Mouse (Mus musculus) left cerebral cortex, adult 2 months (tissue): ENCODE data around the gene Defb46. TPM values are rescaled to one million over a fixed set of nuclear protein-coding genes. Genes with fewer than 3 reads are reported as not detected.

Experiments
- DNase-seq, 2 experiments: peaks; one replicate each; pipeline ENCODE4 v3.0.0; 2021 to 2022; ENCODE audit warnings: low spot score in 2 of 2, mixed read lengths in 1 of 2; ENCODE audit errors: extremely low spot score in 1 of 2
- H3K27ac ChIP-seq: fragments of 200-600 bp; 2 replicates; pipeline ENCODE4 v1.8.1; 2022
- H3K4me3 ChIP-seq: fragments of 200-600 bp; 2 replicates; pipeline ENCODE4 v1.8.1; 2022
- CTCF ChIP-seq: fragments of 200-600 bp; IDR thresholded peaks from 2 replicates; pipeline ENCODE4 v1.8.1; 2022; ENCODE audit warnings: antibody characterized with exemption, mild to moderate bottlenecking, moderate library complexity
- intact Hi-C: fragments of 180-260 bp; cut with DNase I; formaldehyde crosslinking; loops from one replicate; pipeline ENCODE4 v1.15.1; 2025
- long read RNA-seq, 2 experiments: library from polyadenylated mRNA; stranded (forward); transcript quantifications; one replicate each; pipeline ENCODE4 v2.0.0; 2021; ENCODE audit warnings: borderline mapping rate in 2 of 2
- total RNA-seq, 2 experiments: library from RNA; stranded (reverse); gene quantifications; 2 replicates each; pipeline ENCODE4 v1.2.3; 2021

Defb46 gene
- total RNA-seq, result not detected
- long read RNA-seq, experiment 1, result 0 reads
- long read RNA-seq, experiment 2, result 0 reads

- intact Hi-C loops, result no loop called here
- Histone ChIP-seq H3K4me3 (no peak within 1 kb of the TSS), H3K27ac (no peak within 1 kb of the TSS)
- TF ChIP-seq CTCF, result no peak
- no peak for DNase-seq
Measured at GRCm38 (mm10) chr8:19239616-19240015, at the start of gene Defb46. Defb46 (plus strand) TSS chr8:19239916.

GRCm38 (mm10) chr8:19225161-19225560 is 14.6 kb upstream of the Defb46 start, which contains the start of gene Defb6:
Defb6 (plus strand) TSS chr8:19225478.
- H3K27ac ChIP-seq, result no peak within 1 kb of the TSS
- H3K4me3 ChIP-seq, result no peak within 1 kb of the TSS
- TF ChIP-seq CTCF, result no peak
- intact Hi-C loops, result no loop called here
- DNase-seq, result no peak

GRCm38 (mm10) chr8:19238101-19238500 is 1.6 kb upstream of the Defb46 start:
- H3K4me3 ChIP-seq, result no peak overlapping the region
- intact Hi-C loops, result no loop called here
- TF ChIP-seq CTCF, result no peak

GRCm38 (mm10) chr8:19247280-19247679 is 7.6 kb downstream of the Defb46 start, which contains the start of gene Defb5:
Defb5 (plus strand) TSS chr8:19247580.
- Histone ChIP-seq H3K4me3 (no peak within 1 kb of the TSS), H3K27ac (no peak within 1 kb of the TSS)
- TF ChIP-seq CTCF, result no peak
- DNase-seq, result no peak
- intact Hi-C loops, result loop anchor here (5.0 kb wide), 1 partner anchor 275 kb away; no protein-coding TSS in a partner anchor

More at GRCm38 (mm10) chr8:19238101-19238500, 1.6 kb upstream of the Defb46 start:
- H3K27ac ChIP-seq, result no peak overlapping the region
- DNase-seq, result no peak

GRCm38 (mm10) chr8:19258136-19258535 is 18.4 kb downstream of the Defb46 start:
- Histone ChIP-seq H3K4me3 (no peak overlapping the region), H3K27ac (no peak overlapping the region)
- no peak for DNase-seq
- TF ChIP-seq CTCF, result no peak
- intact Hi-C loops, result no loop called here

- TF ChIP-seq CTCF, result no peak
- intact Hi-C loops, result no loop called here
- DNase-seq, result no peak
Measured at GRCm38 (mm10) chr8:19259667-19260066, 20.0 kb downstream of the Defb46 start.

More at GRCm38 (mm10) chr8:19259667-19260066, 20.0 kb downstream of the Defb46 start:
- H3K27ac ChIP-seq, result no peak overlapping the region
- no peak overlapping the region for H3K4me3 ChIP-seq

Other genes starting within 250 kb of the Defb46 start
- gene Defb37, start 248.9 kb upstream of the Defb46 start, total RNA-seq, result not detected
- gene Defb38, start 213.3 kb upstream of the Defb46 start, total RNA-seq, result not detected
- gene Defb39, start 175.1 kb upstream of the Defb46 start, total RNA-seq, result not detected
- gene Defb12, start 125.1 kb upstream of the Defb46 start, total RNA-seq, result not detected
- gene Defb34, start 116.2 kb upstream of the Defb46 start, total RNA-seq, result not detected
- not detected for gene Gm45826, start 99.1 kb upstream of the Defb46 start, total RNA-seq
- not detected for gene Defb14, start 45.6 kb upstream of the Defb46 start, total RNA-seq
- gene Defb4, start 41.2 kb upstream of the Defb46 start, total RNA-seq, result not detected
- not detected for gene Defb6, start 14.4 kb upstream of the Defb46 start, total RNA-seq
- not detected for gene Defb5, start 7.7 kb downstream of the Defb46 start, total RNA-seq
- not detected for gene Defb3, start 53.4 kb downstream of the Defb46 start, total RNA-seq
- not detected for gene Defb8, start 207.7 kb downstream of the Defb46 start, total RNA-seq